Mouse (Mus musculus) embryo, embryonic 10.5 days (tissue): ENCODE measurements around the gene S100a11.

Source experiments
- DNase-seq: peaks from one replicate; pipeline ENCODE4 v3.0.0-alpha.2; 2015; ENCODE audit warnings: low spot score

The S100a11 gene

GRCm38 (mm10) chr3:93557471-93557870 lies 37.2 kb downstream of the S100a11 start:
- DNase-seq: no peak

GRCm38 (mm10) chr3:93559961-93560360 lies 39.7 kb downstream of the S100a11 start:
- DNase-seq: no peak

GRCm38 (mm10) chr3:93562372-93562771 lies 42.1 kb downstream of the S100a11 start:
- no peak for DNase-seq

DNA sequence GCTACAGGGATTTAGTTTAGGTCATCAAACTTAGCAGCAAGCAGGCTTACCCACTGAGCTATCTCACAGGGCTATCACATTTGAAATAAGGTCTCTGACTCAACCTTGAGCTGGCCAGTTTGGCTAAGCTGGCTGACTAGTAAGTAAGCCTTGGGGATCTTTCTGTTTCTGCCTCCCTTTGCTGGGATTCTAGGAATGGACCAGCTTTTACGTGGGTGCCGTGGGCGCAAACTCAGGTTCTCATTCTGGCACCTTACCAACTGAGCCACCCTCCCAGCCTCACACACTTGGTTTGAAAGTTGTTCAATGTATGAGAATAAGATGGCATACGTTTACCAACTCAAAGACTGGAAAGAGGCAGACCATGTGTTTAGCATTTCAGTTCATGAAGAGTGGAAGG lies 42.9 kb downstream of the S100a11 start:
- no peak for DNase-seq

- DNase-seq: no peak
Measured at GRCm38 (mm10) chr3:93566892-93567291, 46.6 kb downstream of the S100a11 start.

GRCm38 (mm10) chr3:93567721-93568120 lies 47.4 kb downstream of the S100a11 start:
- DNase-seq: no peak

DNA sequence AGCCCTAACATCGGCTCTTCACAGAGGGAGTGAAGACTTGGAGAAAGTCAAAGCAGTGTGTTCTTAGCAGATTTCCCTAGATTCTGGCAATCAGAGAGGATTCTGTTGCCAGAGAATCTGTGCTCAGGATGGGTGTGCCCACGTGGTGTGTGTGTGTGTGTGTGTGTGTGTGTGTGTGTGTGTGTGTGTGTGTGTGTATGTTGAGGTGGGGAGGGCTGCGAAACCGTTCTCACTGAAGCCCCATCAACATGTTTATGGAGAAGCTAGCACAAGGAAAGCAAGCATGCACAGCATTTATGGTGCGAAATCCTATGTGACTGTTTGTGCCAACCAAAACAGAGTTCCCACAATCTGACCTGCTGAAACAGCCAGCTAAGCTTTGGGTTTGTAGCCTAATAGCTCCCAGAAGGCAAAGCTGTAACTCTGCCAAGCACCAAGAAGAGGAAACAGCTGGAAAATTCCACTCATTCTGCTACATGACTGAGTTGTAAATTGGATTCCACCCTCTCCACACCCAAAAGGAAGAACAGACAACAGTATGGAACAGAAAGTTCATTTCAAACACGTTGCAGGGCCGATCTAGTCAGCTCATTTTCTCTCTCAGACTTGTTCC lies 48.2 kb downstream of the S100a11 start:
- DNase-seq: no peak

- no peak for DNase-seq
Measured at GRCm38 (mm10) chr3:93569046-93569445, 48.8 kb downstream of the S100a11 start.

DNA sequence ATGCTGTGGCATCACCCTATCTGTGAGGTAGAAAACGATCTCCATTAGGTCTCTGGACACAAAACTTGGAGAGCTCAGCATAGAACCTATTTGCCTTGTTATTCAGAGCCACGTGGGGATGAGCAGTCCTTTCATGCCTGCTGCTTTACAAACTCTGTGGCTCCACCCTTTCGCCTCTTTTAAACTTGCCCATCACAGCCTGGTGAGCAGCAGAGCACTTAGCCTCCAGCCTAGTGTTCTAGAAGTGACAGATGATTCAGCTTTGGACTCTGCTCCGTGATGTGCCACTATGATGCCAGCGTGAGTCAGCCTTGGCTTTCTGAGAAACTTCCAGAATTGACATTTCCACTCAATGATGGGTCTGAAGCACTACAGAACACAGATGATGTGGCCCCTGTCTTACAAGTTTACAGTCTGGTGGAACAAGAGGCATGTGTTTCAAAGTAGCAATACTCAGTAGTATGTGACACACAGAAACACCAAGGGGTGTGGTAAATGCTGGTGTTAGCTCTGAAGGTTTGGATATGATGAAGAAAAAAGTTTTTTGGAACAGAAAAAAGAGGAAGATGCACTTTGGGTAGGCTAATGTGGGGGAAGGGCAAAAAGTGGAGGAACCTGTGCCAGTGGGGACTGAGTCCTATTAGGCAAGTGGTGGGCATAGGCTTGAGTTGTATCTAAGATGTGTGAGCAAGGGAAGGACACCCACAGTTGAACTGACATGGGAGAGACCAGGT lies 51.9 kb downstream of the S100a11 start:
- DNase-seq: no peak
